Mouse (Mus musculus) limb, embryonic 13.5 days (tissue): Measurements from ENCODE around the gene Gbp2. TPM values are rescaled to one million over a fixed set of nuclear protein-coding genes. Genes with fewer than 3 reads are reported as not detected.

Experiments
- ATAC-seq: fragments of 200-750 bp; cut with Nextera tagmentation; 2 replicates; pipeline ENCODE4 v1.8.0; 2017; ENCODE audit warnings: low read depth, moderate number of reproducible peaks, moderate TSS enrichment; ENCODE audit not compliant: low FRiP score
- H3K27ac ChIP-seq: fragments of 300-500 bp; sonication (generic); 2 replicates; pipeline ENCODE4 v1.5.1; 2015; ENCODE audit warnings: inconsistent platforms, mild to moderate bottlenecking, moderate library complexity
- H3K27me3 ChIP-seq: fragments of 300-500 bp; sonication (generic); 2 replicates; pipeline ENCODE4 v1.6.1; 2015; ENCODE audit warnings: mild to moderate bottlenecking, inconsistent platforms
- H3K36me3 ChIP-seq: fragments of 300-500 bp; sonication (generic); 2 replicates; pipeline ENCODE4 v1.6.1; 2015; ENCODE audit warnings: inconsistent platforms, mild to moderate bottlenecking, moderate library complexity
- H3K4me1 ChIP-seq: fragments of 300-500 bp; sonication (generic); 2 replicates; pipeline ENCODE4 v1.6.1; 2015; ENCODE audit warnings: inconsistent platforms
- H3K4me2 ChIP-seq: fragments of 300-500 bp; sonication (generic); replicated peaks from 2 replicates; pipeline ENCODE4 v1.6.1; 2015; ENCODE audit warnings: inconsistent platforms, mild to moderate bottlenecking, moderate library complexity
- H3K4me3 ChIP-seq: fragments of 300-500 bp; sonication (generic); 2 replicates; pipeline ENCODE4 v1.5.1; 2015; ENCODE audit warnings: moderate library complexity, mild to moderate bottlenecking, inconsistent platforms
- H3K9ac ChIP-seq: fragments of 300-500 bp; sonication (generic); 2 replicates; pipeline ENCODE4 v1.6.1; 2015; ENCODE audit warnings: mild to moderate bottlenecking, inconsistent platforms
- H3K9me3 ChIP-seq: fragments of 300-500 bp; sonication (generic); 2 replicates; pipeline ENCODE4 v1.6.1; 2016; ENCODE audit warnings: inconsistent platforms
- WGBS: fragments of 180-500 bp; shearing (Covaris S2); methylation state at CpG from one replicate; pipeline ENCODE4 v1.1.7; 2015; 5-methylcytosine and 5-hydroxymethylcytosine counted together
- polyA plus RNA-seq: library from polyadenylated mRNA; unstranded; fragments of >200 nt; fragmentation: Nextera tagmentation; extraction: Ambion mirVana; gene quantifications from 2 replicates; pipeline ENCODE4 v1.2.1, GENCODE M21; 2015

The Gbp2 gene
- 0.36 and 0.43 TPM in 2 replicates for polyA plus RNA-seq

DNA sequence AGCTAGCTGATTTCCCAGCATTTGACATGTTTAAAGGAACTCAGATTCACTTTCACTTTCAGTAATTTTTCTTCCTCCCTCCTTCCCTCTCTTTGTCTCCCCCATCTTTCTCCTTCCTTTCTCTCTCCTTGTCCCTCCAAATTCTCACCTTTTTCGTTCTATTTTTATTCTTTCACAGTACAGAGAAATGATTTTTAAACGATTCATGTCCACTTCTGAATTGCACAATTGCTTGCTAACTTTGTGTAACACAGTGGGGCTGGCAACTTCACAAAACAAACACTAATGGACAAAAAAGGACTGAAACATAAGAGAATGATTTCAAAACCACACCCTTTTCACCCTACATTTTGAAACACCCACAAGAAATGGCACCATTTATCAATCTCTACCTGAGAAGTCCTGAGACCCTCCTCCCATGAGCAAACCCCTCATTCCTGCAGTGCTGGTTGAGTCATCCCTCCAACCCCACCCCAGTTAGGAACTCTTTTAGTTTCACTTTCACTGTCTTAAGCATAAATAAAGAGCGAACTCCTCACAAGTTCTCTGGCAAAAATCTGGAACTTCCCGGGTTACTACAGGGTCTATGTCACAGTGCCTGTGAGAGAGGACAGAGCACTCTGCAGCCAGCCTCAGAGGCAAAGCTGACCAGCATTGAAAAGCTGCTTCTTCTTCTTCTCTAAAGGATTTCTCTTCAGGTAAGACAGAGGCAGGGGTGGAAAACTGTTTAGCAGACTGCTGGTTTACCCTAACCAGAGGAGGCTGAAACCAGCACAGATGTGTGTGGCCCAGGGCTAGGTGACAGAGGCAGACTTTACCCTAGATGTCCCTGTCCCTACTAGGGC, at the start of gene Gbp2:
TSS of gene Gbp2 (plus strand) at position 492 of the 845 bp plus-strand sequence.
- Histone ChIP-seq H3K4me3 (peak within 1 kb of the TSS; percentile 10; the same call in 1 of the 2 replicates), H3K4me2 (peak within 1 kb of the TSS; percentile 39), H3K27ac (peak within 1 kb of the TSS; percentile 15; the same call in 1 of the 2 replicates), H3K36me3 (no peaks in the 10 kb centered on the region), H3K9me3 (no peaks in the 10 kb centered on the region), H3K27me3 (no peaks in the 10 kb centered on the region), H3K9ac (no peak within 1 kb of the TSS), H3K4me1 (no peaks in the 10 kb centered on the region)
- 64% methylated on average over 4 of the region's 4 CpGs for WGBS
- ATAC-seq = no peak

DNA sequence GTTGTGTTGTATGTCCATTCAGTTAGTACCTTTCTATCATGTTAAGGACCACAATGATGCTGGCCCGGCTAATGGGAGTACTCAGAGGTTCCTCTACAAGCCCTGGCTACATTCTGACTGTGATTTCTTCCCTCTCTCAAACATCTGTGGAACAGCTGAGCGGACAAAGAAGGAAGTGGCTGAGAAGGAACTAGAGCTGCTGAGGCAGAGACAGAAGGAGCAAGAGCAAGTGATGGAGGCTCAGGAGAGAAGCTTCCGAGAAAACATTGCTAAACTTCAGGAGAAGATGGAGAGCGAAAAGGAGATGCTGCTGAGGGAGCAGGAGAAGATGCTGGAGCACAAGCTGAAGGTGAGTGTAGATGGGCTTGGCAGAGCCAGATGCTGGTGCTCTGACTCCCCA, 49.7 kb upstream of the Gbp2 start:
- no peaks in the 10 kb centered on the region for H3K4me1 ChIP-seq
- no peaks in the 10 kb centered on the region for H3K9me3 ChIP-seq
- H3K9ac ChIP-seq = no peak overlapping the region
- no peaks in the 10 kb centered on the region for H3K36me3 ChIP-seq
- WGBS = 90% methylated on average over 4 of the region's 4 CpGs
- no peak for ATAC-seq
- H3K27ac ChIP-seq = 0 out of 2 replicates have a peak overlapping the region, but pooled peaks have one; percentile 7
- H3K27me3 ChIP-seq = no peaks in the 10 kb centered on the region
- no peak overlapping the region for H3K4me2 ChIP-seq
- H3K4me3 ChIP-seq = no peak overlapping the region

DNA sequence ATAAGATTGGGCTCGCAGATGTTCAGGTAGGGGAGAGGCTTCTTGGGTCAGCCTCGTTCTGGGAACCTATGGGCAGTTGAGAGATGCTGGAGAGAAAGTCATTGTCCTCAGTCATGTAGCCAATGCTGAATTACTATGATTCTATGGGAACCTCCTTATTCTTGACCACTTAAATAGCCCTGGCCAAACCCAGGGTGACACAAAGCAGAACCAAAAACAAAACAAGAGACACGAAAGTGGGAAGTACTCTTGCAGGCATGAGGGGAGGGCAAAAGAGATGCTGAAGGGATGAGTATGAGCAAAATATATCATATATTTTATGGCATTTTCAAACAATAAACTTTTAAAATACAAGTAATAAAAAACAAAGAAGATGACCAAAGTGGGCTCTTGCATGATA, 43.3 kb upstream of the Gbp2 start:
- Histone ChIP-seq H3K4me2 (no peak overlapping the region), H3K4me1 (no peaks in the 10 kb centered on the region), H3K9me3 (no peaks in the 10 kb centered on the region), H3K27ac (no peak overlapping the region), H3K27me3 (no peaks in the 10 kb centered on the region), H3K4me3 (no peak overlapping the region), H3K9ac (no peak overlapping the region), H3K36me3 (no peaks in the 10 kb centered on the region)
- WGBS = 85% methylated on average over 3 of the region's 3 CpGs
- no peak for ATAC-seq

DNA sequence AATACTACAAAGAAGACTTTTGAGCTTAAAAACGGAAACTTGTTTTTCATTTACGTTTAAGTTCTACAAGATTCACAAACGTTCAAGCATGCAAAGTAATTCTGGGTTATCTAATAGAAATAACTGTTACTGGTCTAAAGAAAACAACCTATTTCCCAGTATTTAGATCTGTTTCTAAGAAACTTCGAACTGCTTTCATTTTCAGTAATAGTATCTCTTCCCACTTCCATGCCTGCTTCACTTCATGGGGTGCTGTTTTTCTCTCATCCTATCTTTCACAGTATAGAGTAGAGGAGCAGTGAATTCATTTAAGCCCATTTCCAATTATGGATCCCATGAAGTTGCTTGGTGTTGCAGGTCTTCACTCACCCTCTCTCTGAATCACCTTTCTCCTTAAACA, 42.1 kb upstream of the Gbp2 start:
- Histone ChIP-seq H3K4me1 (no peaks in the 10 kb centered on the region), H3K4me2 (no peak overlapping the region), H3K27ac (no peak overlapping the region), H3K27me3 (no peaks in the 10 kb centered on the region), H3K36me3 (no peaks in the 10 kb centered on the region), H3K9ac (no peak overlapping the region), H3K9me3 (no peaks in the 10 kb centered on the region), H3K4me3 (no peak overlapping the region)
- no peak for ATAC-seq
- 80% methylated on average over 4 of the region's 4 CpGs for WGBS

DNA sequence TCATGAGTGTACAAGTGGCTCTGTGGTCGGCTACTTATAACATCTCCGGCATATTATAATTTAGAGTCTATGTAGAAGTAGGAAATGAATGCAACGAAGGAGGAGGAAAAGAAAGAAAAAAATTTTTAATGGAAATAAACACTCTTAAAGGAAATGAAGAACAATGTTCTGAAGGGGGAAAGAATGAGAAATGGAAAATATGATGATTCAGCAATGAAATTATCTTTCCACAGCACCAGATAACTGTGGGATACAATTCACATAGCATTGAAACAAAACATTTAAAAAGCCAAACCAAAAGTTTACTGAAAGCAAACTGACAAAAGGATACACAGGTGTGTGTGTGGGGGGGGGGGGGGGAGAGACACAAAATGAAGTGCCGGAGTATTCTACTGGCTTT, 37.3 kb upstream of the Gbp2 start:
- Histone ChIP-seq H3K27me3 (no peaks in the 10 kb centered on the region), H3K9ac (no peak overlapping the region), H3K4me1 (no peaks in the 10 kb centered on the region), H3K36me3 (no peaks in the 10 kb centered on the region), H3K4me3 (no peak overlapping the region), H3K9me3 (no peaks in the 10 kb centered on the region), H3K27ac (no peak overlapping the region), H3K4me2 (no peak overlapping the region)
- 94% methylated on average over 4 of the region's 4 CpGs for WGBS
- ATAC-seq = no peak

DNA sequence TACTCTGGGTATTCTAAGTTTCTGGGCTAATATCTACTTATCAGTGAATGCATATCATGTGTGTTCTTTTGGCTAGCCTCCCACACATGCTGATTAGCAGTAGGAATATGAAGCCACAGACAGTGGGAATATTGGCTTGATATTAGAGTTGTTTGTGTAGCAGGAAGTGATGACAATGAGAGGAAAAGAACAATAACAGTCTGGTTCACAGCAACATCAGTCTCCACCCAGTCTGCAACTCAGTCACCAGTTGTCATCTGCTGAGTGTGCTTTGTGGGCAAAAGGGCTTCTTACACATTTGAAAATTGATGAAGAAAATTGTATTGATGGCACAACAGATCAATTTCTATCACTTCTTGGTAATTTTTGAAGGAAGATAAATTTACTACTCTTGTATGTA, 33.0 kb upstream of the Gbp2 start:
- Histone ChIP-seq H3K4me1 (no peaks in the 10 kb centered on the region), H3K4me3 (no peak overlapping the region), H3K36me3 (no peaks in the 10 kb centered on the region), H3K9me3 (no peaks in the 10 kb centered on the region), H3K4me2 (no peak overlapping the region), H3K9ac (no peak overlapping the region), H3K27me3 (no peaks in the 10 kb centered on the region), H3K27ac (no peak overlapping the region)
- no peak for ATAC-seq

DNA sequence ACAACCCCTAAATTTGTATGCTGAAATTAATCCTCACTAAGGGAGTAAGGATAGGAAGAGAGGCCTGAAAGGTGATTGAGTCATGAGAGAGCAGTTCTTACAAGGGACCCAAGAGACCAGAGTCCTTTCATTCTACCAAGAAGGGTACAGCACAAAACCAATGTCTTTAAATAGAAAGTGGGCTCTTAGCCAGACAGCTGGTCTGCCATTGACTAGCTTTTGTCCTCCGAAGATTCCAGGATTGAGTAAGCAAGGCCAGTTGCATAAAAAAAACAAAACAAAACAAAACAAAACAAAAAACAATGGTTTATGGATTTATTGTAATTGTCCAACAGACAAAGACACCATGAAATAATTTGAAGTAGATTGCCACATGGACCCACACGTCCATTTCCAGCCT, 31.5 kb upstream of the Gbp2 start:
- Histone ChIP-seq H3K9ac (no peak overlapping the region), H3K9me3 (no peaks in the 10 kb centered on the region), H3K4me1 (no peaks in the 10 kb centered on the region), H3K4me3 (no peak overlapping the region), H3K27me3 (no peaks in the 10 kb centered on the region), H3K4me2 (no peak overlapping the region), H3K27ac (no peak overlapping the region), H3K36me3 (no peaks in the 10 kb centered on the region)
- WGBS = 72% methylated on average over 2 of the region's 2 CpGs
- no peak for ATAC-seq

DNA sequence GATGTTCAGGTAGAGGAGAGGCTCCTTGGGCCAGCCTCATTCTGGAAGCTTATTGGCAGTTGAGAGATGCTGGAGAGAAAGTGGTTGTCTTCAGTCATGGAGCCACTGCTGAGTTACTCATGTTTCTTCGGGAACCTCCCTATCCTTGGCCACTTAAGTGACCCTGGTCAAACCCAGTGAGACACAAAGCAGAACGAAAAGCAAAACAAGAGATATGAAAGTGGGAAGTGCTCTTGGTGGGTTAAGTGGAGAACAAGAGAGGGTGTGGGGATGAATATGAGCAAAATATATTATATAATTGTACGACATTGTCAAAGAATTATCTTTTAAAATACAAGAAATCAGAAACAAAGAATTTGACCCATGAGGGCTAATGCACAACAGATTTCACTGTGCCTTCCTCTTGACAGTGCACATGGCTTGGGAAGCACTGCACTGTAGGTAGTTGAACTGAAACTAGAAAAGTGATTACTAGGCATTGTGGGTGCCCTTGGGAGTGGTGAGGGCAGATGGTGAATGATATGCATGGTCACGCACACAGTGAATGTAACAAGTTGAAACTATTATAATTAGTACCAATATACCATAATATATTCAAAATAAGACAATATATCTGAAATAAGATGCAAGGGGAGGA, 29.9 kb upstream of the Gbp2 start:
- Histone ChIP-seq H3K4me1 (no peaks in the 10 kb centered on the region), H3K4me3 (no peak overlapping the region), H3K27ac (no peak overlapping the region), H3K4me2 (no peak overlapping the region), H3K36me3 (no peaks in the 10 kb centered on the region), H3K9ac (no peak overlapping the region), H3K27me3 (no peaks in the 10 kb centered on the region), H3K9me3 (no peaks in the 10 kb centered on the region)
- 85% methylated on average over 4 of the region's 4 CpGs for WGBS
- ATAC-seq = no peak

DNA sequence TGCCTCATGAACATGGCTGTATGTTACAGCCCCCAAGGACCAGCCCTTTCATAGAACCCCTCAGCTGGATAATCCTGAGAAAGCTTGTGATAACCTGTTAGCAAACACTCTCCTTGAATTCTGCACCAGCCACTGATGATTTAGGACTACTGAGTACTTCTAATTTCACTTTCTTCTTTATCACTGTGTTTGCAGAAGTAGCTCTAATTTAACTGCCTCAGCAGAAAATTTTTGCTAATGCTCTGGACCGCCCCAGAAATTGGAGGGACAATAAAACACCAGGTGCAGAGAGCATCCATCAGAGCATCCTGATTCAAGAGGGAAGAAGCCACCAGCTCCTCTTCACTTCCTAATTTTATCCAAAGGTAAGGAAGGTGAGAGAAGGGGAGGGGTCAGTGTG, 25.9 kb upstream of the Gbp2 start, which contains the start of gene Gbp2b:
TSS of gene Gbp2b (plus strand) at position 301 of the 400 bp plus-strand sequence.
- ATAC-seq = no peak
- Histone ChIP-seq H3K36me3 (no peaks in the 10 kb centered on the region), H3K4me1 (no peaks in the 10 kb centered on the region), H3K4me3 (no peak within 1 kb of the TSS), H3K9ac (no peak within 1 kb of the TSS), H3K27ac (no peak within 1 kb of the TSS), H3K9me3 (no peaks in the 10 kb centered on the region), H3K27me3 (no peaks in the 10 kb centered on the region), H3K4me2 (no peak within 1 kb of the TSS)
- 56% methylated on average over 1 of the region's 1 CpGs for WGBS

DNA sequence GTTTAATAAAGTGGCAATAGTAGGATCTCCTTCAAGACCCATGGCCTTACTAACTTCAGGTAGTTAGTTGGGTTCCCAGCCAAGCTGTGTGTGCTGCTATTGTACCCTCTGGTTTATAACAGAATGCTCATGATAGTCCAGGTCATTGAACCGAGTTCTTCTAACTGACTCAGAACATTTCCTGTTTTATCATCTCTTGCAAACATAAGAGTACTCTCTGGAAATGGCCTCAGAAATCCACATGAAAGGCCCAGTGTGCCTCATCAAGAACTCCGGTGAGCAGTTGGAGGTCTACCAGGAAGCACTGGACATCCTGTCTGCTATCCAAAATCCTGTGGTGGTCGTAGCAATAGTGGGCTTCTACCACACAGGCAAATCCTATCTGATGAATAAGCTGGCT, 22.5 kb upstream of the Gbp2 start:
- H3K4me1 ChIP-seq = no peaks in the 10 kb centered on the region
- ATAC-seq = no peak
- H3K4me3 ChIP-seq = no peak overlapping the region
- no peaks in the 10 kb centered on the region for H3K27me3 ChIP-seq
- H3K4me2 ChIP-seq = no peak overlapping the region
- H3K36me3 ChIP-seq = no peaks in the 10 kb centered on the region
- 81% methylated on average over 3 of the region's 3 CpGs for WGBS
- no peaks in the 10 kb centered on the region for H3K9me3 ChIP-seq
- no peak overlapping the region for H3K27ac ChIP-seq
- H3K9ac ChIP-seq = no peak overlapping the region

DNA sequence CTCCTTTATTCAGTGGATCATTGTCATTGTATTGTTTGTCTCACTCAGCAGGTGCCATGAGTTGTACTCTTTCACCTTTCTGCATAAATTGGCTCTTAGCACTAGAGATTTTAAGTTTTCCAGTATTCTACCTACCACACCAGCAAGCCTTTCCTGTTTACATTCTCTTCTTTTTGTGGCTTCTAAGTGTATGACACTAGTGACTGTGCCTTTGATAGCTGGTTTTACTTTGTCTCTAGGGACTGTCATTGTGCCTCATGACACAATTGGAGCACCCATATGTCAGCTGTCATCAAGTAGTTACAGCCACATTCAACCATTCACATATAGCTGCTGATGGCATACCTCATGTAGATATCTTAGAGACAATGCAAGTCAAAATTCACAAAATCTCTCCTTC, 18.7 kb upstream of the Gbp2 start:
- H3K27me3 ChIP-seq = no peaks in the 10 kb centered on the region
- no peak for ATAC-seq
- H3K27ac ChIP-seq = no peak overlapping the region
- H3K4me2 ChIP-seq = no peak overlapping the region
- H3K36me3 ChIP-seq = no peaks in the 10 kb centered on the region
- no peak overlapping the region for H3K9ac ChIP-seq
- H3K4me3 ChIP-seq = no peak overlapping the region
- H3K9me3 ChIP-seq = no peaks in the 10 kb centered on the region
- H3K4me1 ChIP-seq = no peaks in the 10 kb centered on the region

DNA sequence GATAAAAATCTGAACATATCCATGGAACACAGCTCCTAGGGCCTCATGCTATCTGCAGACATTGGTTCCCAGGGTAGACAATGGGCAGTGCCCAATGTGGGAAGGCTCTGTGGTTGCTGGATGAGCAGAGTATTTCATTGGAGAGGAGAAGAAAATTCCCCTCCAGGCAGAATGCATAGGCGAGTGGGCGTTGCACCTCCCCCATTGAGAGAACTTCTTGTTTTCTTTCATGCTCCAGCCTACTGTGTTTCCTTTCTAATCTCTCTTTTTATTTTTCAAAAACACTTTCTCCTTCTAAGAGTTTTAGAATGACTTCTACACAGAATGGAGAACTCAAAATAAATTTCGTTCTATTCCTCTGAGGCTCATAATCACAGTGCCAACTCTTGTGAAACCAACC, 1.7 kb upstream of the Gbp2 start:
- 83% methylated on average over 3 of the region's 3 CpGs for WGBS
- no peak for ATAC-seq
- Histone ChIP-seq H3K9ac (no peak overlapping the region), H3K4me3 (no peak overlapping the region), H3K9me3 (no peaks in the 10 kb centered on the region), H3K36me3 (no peaks in the 10 kb centered on the region), H3K27me3 (no peaks in the 10 kb centered on the region), H3K27ac (no peak overlapping the region), H3K4me1 (no peaks in the 10 kb centered on the region), H3K4me2 (no peak overlapping the region)
